Mouse (Mus musculus) embryo, embryonic 9.5 days (tissue): ENCODE data around the gene Fgf14.
"Not testable (repeated sequence)": the region's sequence is repeated elsewhere in the genome, so short reads cannot be mapped to it uniquely, and the experiment has no call there.

Experiments used
- DNase-seq: peaks from one replicate; pipeline ENCODE4 v3.0.0-alpha.2; 2017; ENCODE audit errors: extremely low spot score

Fgf14 gene

DNA sequence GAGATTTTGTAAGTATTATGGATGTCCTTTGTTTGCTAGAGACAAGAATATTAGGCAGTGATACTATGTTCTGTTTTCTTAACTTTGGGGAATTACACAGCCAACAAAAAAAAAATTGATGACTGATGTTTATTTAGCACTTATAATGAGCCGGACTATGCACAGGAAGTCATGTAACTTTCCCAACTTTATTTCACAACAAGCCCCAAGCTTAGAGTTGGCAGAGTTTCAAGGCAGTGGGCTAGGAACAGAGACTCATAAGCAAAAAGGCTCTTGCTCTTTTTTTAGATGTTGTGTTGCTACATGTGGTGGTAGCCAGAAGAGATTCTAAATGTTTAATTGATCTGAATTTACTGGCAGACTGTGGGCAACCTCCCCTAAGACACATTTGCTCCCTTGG lies 191.7 kb downstream of the Fgf14 start:
- DNase-seq, result no peak

DNA sequence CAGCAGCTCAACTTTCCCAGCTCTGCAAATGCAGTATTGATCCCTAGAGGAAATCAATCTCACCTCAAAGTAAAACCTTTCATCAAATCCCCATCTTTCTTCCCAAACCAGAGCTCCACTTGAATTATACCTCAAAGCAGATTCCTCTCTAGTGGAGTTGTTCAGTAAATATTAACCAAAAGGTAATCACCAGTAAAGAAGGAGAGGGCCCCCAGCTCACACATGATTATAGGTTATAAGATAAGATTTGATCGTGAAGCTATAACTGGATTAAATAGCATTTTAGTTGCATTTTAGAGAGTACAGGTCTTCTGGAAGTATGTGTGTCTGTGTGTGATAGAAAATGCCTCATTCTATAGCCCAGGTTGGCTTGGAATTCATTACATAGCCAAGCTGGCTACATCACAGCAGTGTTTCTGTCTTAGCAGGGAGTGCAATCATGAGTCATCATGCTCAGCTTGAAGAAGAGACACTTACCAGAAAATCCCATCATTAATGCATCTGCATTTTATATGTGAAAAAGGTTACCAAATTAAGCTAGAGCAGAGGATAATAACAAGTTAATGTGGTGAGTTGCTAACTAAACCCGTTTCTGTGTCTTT lies 202.8 kb downstream of the Fgf14 start:
- no peak for DNase-seq

DNA sequence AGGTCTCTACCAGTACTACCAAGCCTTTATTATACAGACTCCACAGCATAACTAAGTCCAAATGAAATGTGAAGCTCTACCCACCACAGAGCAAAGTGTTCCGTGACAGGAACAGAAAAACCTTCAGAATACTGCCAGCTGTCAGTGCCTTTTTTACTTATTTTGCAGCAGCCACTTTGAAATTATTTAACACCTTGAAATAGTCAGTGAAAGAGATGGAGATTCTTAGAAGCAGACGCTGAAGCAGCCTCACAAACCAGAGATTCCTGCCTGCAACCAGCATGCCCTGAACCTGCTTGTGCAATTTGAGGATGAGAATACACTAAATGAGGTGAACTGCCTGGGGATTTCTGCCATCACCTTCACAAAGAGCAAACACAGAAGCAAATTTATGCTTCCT lies 206.0 kb downstream of the Fgf14 start:
- no peak for DNase-seq

DNA sequence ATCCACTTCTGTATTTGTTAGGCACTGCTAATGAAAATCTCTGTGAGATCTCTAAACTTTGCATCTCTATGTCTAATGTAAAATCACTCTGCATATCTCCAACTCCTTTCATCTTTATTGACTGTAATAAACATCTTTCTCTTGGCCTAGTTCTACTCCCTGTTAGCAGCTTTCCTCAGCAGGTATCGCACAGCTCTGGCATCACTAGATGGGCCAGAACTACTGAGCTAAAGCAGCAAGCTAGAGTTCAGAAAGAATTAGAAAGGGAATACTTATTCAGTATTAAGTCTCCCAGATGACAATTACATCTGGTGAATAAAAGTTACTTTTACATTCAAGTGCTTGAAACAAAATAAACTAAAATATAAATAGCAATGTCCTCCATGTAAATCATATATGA lies 221.8 kb downstream of the Fgf14 start:
- DNase-seq, result no peak

DNA sequence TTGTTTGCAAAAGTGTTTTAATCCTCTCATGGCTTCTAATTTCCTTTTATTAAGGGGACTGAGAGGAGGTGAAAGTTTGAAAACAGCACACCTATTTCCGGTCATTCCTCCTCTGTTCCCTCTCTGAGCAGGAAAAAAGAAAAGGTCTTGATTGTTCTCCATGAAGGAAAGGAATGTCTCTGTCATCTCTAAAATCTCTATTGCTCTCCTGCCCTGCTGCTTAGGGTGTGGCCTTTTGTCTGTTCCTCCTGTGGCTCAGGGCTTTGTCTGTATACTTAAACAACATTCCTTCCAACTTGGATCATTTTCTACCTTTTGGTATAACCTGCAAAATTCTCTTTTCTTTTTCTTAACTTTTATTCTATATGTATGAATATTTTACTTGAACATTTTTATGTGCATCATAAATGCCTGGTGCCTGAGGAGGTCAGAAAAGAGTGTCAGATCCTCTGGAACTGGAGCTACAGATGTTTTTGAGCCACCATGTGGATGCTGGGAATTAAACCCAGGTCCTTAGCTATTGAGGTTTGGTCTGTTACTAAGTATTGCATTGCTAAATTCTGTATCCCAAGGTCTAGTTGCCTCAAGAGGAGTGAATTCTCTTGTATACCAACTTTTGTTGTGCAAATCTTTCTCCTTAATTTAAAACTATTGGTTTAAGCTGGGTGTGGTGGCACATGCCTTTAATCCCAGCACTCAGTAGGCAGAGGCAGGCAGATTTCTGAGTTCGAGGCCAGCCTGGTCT lies 230.7 kb downstream of the Fgf14 start:
- DNase-seq, result no peak

DNA sequence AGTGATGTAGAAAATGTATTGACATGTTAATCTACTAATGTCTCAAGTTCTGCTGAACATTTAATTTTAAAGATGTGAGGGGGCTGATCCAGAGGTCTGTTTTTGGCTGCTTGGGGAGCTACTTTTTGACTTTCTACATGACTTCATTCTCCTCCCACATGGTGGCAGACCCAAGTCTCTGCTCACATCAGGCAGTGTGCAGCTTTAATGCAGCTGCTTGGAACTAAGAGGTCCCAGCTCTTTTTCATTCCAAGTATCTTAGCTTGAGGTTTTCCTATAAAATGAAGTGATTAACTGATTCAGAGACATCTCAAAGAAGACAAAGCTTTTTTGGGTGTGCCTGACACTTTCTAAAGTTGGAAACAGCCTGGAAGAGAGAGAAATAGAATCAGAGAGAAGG lies 232.1 kb downstream of the Fgf14 start:
- no peak for DNase-seq

DNA sequence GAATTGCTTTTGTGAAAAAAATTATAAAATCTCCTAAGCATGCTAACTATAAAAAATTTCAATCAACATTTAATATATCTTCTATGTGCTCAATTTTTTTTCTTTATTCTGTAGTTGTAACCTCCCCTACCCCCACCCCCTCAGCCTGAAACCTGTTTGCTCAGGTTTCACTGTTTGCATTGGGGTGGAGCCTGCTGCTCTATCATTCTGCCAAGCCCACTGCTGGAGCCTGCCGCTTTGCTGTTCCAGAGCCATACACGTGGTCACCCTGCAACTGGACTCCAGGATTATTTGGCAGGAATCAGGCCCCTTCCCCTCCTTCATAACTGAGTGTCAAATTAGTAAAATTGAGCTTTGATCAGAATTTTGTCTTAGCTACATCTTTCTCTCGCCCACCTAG lies 237.6 kb downstream of the Fgf14 start:
- not testable (repeated sequence) for DNase-seq

DNA sequence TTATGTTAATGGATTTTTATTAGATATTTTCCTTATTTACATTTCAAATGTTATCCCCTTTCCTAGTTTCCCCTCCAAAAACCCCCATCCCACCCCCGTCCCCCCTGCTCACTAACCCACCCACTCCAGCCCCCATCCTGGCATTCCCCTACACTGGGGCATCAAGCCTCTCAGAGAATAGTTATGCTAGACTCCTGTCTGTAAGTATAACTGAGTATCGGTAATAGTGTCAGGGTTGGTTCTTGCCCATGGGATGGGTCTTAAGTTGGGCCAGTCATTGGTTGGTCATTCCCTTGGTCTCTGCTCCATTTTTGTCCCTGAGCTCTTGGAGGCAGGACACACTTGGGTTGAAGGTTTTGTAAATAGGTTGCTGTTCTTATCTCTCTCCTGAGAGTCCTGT lies 265.0 kb downstream of the Fgf14 start:
- no peak for DNase-seq

DNA sequence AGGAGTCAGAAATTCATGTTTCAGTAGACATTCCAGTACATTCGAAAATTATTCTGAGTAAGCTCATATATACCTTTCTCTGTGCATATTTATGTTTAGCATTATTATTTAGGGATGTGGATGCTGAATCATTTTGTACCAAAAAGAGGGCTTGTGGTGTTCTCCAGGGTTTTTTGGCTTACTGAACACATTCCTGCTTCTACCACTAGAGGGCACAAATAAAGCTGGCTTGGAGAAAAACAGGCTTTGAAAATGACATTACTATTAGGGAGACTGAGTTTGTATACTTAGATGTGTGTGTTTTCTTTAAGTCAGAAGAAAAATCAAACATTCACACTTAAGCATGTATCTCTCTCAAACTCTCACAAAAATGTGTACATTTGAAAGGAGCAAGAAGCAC lies 266.0 kb downstream of the Fgf14 start:
- peak; percentile 21 for DNase-seq

DNA sequence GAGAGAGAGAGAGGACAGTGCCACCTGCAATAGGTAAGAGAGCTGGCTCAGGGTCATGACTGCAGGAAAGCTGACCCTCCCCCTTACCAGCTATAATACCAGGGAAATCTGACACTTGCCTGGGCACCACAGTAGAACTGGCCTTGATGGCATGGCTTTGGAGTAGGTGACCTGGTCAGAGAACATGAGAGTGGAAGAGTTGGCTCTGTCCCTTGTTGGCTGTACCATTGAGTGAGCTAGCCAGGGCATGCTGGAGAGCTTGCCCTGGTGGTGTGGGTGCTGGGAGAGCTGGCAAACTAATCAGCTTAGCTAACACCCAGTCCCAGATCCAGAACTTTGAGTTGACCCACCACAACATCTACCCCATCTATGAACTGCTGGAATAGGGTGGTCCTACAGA lies 348.5 kb downstream of the Fgf14 start:
- DNase-seq, result no peak

DNA sequence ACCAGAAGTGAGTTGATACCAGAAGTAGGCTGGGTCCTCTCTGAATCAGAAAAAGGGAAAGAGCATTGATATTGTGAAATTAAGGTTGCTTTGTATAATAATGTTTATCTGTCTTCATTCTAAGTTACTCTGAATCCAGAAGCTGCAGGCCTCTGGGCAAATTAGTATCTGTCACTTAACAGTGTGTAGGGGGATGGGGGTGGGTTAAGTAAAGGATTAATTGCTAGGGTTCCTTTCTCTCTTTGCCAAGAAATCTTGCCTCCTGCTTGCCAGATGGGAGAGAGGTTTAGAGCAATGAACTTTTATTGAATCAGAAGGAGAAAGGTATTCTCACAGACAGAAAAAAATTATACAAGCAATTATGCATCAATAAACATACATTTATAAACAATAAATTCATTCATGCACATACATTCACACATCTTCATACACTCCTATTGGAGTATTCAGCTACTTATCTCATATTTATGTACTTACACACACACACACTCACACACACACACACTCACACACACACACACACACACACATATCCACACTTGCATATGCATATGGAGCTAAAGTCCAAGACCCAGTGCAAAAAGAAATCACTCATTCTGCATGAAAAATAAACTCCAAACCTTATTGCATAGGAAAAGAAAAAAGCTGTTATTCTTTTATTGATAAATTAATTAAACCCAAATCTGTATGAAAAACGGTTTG lies 357.8 kb downstream of the Fgf14 start:
- DNase-seq, result no peak

DNA sequence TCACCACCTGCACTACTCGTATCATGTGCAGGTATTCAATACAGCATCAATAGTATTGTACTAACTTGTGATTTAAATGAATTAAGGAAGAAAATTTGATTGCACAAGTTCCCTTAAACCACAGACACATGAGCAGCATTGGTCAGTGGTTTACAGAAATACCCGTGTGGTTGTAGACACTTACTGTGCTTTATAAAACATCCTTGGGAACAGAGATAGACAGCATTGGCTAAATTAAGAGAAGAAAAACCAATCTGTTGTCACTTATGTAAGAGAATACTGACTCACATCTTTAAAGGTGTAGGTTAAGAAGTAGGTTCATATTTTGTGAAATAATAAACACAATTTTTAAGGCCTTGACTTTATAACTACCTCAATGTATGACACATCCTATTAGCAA lies 361.4 kb downstream of the Fgf14 start:
- DNase-seq, result no peak

DNA sequence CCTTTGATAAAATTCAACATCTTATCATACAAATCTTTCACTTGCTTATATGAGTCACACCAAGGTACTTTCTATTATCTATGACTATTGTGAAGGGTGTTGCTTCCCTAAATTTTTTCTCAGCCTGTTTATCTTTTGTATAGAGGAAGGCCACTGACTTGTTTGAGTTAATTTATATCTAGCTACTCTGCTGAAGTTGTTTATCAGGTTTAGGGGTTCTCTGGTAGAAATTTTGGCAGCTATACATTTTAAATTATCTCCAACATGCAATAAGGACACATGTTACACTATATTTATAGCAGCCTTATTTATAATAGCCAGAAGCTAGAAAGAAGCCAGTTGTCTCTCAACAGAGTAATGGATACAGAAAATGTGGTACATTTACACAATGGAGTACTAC lies 389.9 kb downstream of the Fgf14 start:
- no peak for DNase-seq

DNA sequence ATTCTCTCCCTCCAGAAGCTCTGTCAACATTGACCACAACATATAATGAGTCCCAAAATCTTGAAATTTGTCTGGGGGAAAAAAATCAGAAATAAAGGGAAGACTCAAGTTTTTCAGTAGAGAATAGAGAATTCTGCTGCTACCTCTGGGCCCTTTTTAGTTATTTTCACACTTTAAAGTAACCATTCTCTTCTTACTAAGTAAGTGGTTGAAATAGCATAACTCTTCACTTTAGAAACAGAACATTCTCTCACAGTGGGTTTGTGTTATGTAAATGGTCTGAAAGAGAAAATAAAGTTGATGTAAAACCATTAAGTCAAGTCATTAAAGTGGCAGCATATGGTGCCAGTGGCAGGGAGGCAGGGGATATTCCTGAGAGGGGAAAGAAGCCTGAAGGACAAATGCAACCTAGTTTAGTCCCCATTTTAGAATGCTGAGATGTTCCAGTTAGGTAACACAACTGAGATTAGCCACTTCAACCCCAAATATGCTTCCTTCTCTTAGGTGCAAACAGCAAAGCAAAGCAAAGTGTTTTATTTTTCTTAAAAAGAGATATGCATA lies 398.5 kb downstream of the Fgf14 start:
- DNase-seq, result no peak

DNA sequence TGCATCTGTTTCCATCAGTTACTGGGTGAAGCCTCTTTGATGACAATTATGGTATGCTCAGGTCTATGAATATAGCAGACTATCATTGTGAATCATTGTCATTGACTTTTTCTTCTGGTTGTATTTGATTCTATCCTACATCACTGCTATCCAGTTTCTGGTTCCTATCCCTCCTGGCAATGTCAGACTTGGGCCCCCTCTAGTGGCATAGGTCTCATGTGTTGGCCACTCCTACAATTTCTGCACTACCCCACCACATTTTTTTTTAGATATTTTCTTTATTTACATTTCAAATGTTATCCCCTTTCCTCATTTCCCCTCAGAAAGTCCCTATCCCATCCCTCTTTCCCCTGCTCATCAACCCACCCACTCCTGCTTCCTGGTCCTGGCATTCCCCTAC lies 409.9 kb downstream of the Fgf14 start:
- DNase-seq, result no peak

DNA sequence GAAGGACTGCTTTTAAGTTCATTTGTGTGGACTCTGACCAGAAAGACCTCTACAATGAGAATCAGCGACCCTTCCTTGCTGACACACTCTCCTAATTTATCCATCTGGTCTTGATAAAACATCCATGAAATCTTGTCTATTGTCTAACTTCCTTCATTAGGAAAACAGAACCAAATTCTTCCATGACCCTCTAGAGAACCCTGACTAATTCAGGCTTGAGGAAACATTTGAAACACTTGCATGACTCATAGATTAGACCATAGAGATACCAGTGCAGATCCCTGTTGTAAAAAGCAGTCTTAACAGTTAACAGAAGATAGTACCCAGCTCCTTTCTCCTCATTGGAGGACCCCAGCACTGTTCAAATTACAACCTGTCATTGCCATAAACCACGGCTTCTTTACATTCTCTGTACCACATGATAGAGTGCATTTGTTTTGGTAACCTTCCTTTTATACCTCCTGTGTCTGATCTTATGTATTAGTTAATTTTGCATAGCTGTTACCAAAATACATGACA lies 412.3 kb downstream of the Fgf14 start:
- DNase-seq, result no peak

DNA sequence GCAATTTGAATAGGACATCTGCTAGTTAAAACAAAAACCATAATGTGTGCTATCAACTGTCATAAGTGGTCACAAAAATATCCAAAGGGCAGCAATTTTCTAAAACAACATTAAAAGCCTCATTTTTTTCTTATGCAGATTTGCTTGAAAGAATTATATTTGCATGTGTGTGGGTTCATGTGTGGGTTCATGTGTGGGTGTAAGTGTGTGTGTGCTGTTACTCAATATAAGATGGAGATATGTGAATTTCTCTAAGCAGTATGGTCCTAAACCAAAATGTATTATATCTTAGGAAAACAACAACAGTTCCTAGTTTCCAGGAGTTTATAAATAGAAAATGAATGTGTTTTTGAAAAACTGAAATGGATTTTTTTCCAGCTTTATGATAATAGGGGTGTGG lies 413.7 kb downstream of the Fgf14 start:
- no peak for DNase-seq

DNA sequence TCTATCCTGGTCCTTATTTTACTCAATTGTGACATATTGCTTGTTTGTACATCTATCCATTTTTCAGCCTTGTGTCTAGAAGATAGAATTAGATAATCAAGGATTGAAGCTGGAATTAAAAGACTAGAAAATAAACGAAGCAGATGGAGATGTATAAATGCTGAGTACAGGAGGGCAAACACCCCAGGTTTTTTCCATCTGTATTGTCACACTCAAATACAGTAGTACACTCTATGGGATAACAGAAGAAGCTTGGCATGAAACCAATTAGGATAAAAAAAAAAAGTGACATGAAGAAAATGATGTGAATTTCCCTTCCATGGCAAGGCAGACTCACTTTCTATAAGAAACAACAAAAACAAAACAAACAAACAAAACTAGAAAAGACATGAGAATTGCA lies 429.4 kb downstream of the Fgf14 start:
- no peak for DNase-seq

DNA sequence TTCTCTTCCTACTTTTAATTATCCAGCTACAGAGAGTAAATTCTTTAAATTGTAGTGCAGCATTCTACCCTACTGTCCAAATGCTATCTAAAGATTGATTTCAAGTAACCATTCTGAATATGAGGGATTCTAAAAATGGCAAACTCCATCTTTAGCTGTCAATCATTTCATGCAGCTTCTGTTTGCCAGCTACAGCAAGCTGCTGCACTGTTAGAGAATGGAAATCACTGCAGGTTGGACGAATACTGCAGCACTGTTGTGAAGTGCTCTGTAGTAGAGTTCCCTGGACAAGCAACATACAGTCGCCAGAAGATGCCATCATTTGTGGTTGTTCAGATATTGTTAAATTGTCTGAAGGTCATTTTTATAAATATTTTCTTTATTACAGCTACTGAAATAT lies 453.5 kb downstream of the Fgf14 start:
- DNase-seq, result no peak

DNA sequence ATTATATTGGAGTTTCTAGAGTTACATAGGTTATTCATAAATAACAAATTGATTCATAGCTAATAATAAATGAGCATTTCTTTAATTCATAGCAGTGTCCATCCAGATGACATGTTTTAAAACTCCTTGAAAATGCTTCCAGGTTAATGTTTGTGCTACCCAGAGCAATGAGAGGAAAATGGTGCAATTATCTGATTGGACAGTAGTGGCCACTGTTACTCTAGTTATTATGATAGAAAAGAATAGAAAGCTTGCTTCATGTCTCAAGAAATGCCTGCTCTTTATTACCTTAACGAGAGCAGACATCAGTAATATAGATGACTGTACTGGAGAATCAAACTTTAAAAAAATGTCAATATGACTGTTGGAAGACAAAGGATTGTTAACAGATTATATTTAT lies 454.5 kb downstream of the Fgf14 start:
- DNase-seq, result peak; percentile 1

DNA sequence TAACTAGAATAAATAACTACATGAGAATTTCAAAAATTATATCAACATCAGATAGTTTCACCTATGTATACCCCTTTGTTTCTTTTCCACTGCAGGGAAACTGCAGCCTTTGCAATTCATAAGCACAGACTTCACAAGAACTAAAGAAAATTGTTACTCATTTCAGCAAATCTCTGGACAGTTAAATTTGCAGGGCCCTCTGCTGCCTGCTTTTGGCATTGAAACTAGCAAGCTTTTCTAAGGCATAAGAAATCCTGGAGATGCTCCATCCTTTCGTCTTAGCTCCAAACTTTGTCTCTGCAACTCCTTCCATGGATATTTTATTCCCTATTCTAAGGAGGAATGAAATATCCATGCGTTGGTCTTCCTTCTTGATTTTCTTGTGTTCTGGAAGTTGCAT lies 455.9 kb downstream of the Fgf14 start:
- DNase-seq, result no peak

DNA sequence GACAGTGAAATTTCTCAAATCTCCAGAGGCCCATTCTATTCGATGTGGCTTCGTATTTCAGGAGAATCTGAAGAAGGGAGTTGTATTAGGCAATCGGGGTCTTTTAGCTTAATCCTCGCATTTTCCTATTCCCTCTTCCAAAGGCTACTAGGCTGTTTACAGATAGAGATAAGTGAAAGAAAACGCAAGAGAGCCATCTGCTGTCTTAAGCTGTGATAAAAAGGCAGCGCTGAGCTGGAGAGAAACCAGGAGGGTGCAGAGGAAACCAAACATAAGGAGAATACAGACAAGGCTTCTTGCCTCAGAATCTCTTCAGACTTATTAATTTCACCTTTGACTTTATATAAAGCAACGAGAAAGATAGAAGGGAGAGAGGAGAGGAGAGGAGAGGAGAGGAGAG lies 481.1 kb downstream of the Fgf14 start:
- DNase-seq, result no peak

DNA sequence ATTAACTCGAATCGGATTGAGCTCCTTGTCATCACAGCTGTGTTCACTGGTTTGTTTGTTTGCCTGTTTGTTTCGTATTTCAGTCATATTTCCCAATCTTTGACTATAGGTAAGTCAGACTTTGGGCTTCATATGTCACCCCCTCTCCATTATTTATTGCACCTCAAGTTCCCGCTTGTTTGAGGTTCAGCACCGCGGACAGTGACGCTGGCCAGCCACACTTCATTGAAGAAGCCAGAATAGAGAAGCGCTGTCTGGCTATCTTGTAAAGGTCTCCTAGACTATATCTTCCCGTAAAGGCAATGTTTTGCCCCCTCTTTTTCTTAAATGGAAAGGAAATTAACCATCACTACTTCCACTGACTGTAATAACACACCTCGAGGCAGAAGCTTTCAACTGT lies 481.6 kb downstream of the Fgf14 start:
- peak; percentile 40 for DNase-seq
